Mouse (Mus musculus): ENCODE results near the gene Krt80. TPM values are rescaled to one million over a fixed set of nuclear protein-coding genes. Genes with fewer than 3 reads are reported as not detected.

Krt80 gene
- not detected in 2 replicates for polyA plus RNA-seq (2014; fragmentation: Nextera tagmentation; extraction: Ambion mirVana)

GRCm38 (mm10) chr15:101370101-101370911, at the start of gene Krt80:
Gene Krt80 (minus strand): TSS chr15:101370162.
- Histone ChIP-seq H3K4me3 (replicated peaks; ENCODE audit: low read depth, low read length) (no peak within 1 kb of the TSS), H3K9me3 (ENCODE audit: control insufficient read depth, low read length) (no peaks in the 10 kb centered on the region), H3K36me3 (ENCODE audit: control insufficient read depth, insufficient read depth, low read length) (no peaks in the 10 kb centered on the region), H3K4me2 (ENCODE audit: low read length) (no peak within 1 kb of the TSS), H3K9ac (replicated peaks; ENCODE audit: low read length) (no peak within 1 kb of the TSS), H3K27me3 (ENCODE audit: control insufficient read depth, insufficient read depth, low read length) (no peaks in the 10 kb centered on the region), H3K27ac (replicated peaks; ENCODE audit: low read depth, low read length) (no peak within 1 kb of the TSS), H3K4me1 (ENCODE audit: control insufficient read depth, insufficient read depth, low read length) (no peaks in the 10 kb centered on the region)
- DNase-seq = peak; percentile 23
- no peak for ATAC-seq (ENCODE audit: low FRiP score, low TSS enrichment)
- WGBS = 63% methylated on average over 22 of the region's 22 CpGs

GRCm38 (mm10) chr15:101418950-101419349, 49.0 kb upstream of the Krt80 start:
- Histone ChIP-seq H3K9me3 (ENCODE audit: control insufficient read depth, low read length) (no peaks in the 10 kb centered on the region), H3K4me1 (ENCODE audit: control insufficient read depth, insufficient read depth, low read length) (no peaks in the 10 kb centered on the region), H3K4me2 (ENCODE audit: low read length) (no peak overlapping the region), H3K27me3 (ENCODE audit: control insufficient read depth, insufficient read depth, low read length) (no peaks in the 10 kb centered on the region), H3K9ac (replicated peaks; ENCODE audit: low read length) (no peak overlapping the region), H3K4me3 (replicated peaks; ENCODE audit: low read depth, low read length) (no peak overlapping the region), H3K36me3 (ENCODE audit: control insufficient read depth, insufficient read depth, low read length) (no peaks in the 10 kb centered on the region), H3K27ac (replicated peaks; ENCODE audit: low read depth, low read length) (no peak overlapping the region)
- ATAC-seq (ENCODE audit: low FRiP score, low TSS enrichment) (no peak), DNase-seq (no peak)
- WGBS = 88% methylated on average over 4 of the region's 4 CpGs

- H3K27me3 ChIP-seq (ENCODE audit: control insufficient read depth, insufficient read depth, low read length) = peaks cover 9% of the 10 kb centered on the region
- no peak overlapping the region for H3K27ac ChIP-seq (replicated peaks; ENCODE audit: low read depth, low read length)
- no peak for DNase-seq
- no peak for ATAC-seq (ENCODE audit: low FRiP score, low TSS enrichment)
- H3K9ac ChIP-seq (replicated peaks; ENCODE audit: low read length) = no peak overlapping the region
- H3K9me3 ChIP-seq (ENCODE audit: control insufficient read depth, low read length) = no peaks in the 10 kb centered on the region
- no peaks in the 10 kb centered on the region for H3K4me1 ChIP-seq (ENCODE audit: control insufficient read depth, insufficient read depth, low read length)
- WGBS = 46% methylated on average over 11 of the region's 11 CpGs
- no peak overlapping the region for H3K4me3 ChIP-seq (replicated peaks; ENCODE audit: low read depth, low read length)
- no peak overlapping the region for H3K4me2 ChIP-seq (ENCODE audit: low read length)
- H3K36me3 ChIP-seq (ENCODE audit: control insufficient read depth, insufficient read depth, low read length) = no peaks in the 10 kb centered on the region
Measured at GRCm38 (mm10) chr15:101414807-101415565, 45.0 kb upstream of the Krt80 start.

- Histone ChIP-seq H3K27me3 (ENCODE audit: control insufficient read depth, insufficient read depth, low read length) (peaks cover 9% of the 10 kb centered on the region), H3K36me3 (ENCODE audit: control insufficient read depth, insufficient read depth, low read length) (no peaks in the 10 kb centered on the region), H3K9ac (replicated peaks; ENCODE audit: low read length) (no peak overlapping the region), H3K9me3 (ENCODE audit: control insufficient read depth, low read length) (no peaks in the 10 kb centered on the region), H3K4me1 (ENCODE audit: control insufficient read depth, insufficient read depth, low read length) (no peaks in the 10 kb centered on the region), H3K4me3 (replicated peaks; ENCODE audit: low read depth, low read length) (no peak overlapping the region), H3K27ac (replicated peaks; ENCODE audit: low read depth, low read length) (no peak overlapping the region), H3K4me2 (ENCODE audit: low read length) (no peak overlapping the region)
- no peak for ATAC-seq (ENCODE audit: low FRiP score, low TSS enrichment)
- no peak for DNase-seq
- WGBS = 57% methylated on average over 7 of the region's 7 CpGs
Measured at GRCm38 (mm10) chr15:101413916-101414635, 44.1 kb upstream of the Krt80 start.

- WGBS = 22% methylated on average over 31 of the region's 31 CpGs
- H3K9ac ChIP-seq (replicated peaks; ENCODE audit: low read length) = no peak overlapping the region
Measured at GRCm38 (mm10) chr15:101412188-101412587, 42.2 kb upstream of the Krt80 start.

GRCm38 (mm10) chr15:101410775-101411174, 40.8 kb upstream of the Krt80 start, which contains the start of gene Krt7:
Gene Krt7 (plus strand): TSS chr15:101411043.
- H3K4me2 ChIP-seq (ENCODE audit: low read length) = no peak within 1 kb of the TSS
- no peak within 1 kb of the TSS for H3K27ac ChIP-seq (replicated peaks; ENCODE audit: low read depth, low read length)
- WGBS = 57% methylated on average over 2 of the region's 2 CpGs
- H3K4me1 ChIP-seq (ENCODE audit: control insufficient read depth, insufficient read depth, low read length) = no peaks in the 10 kb centered on the region
- H3K9ac ChIP-seq (replicated peaks; ENCODE audit: low read length) = no peak within 1 kb of the TSS
- DNase-seq (no peak), ATAC-seq (ENCODE audit: low FRiP score, low TSS enrichment) (no peak)
- no peaks in the 10 kb centered on the region for H3K9me3 ChIP-seq (ENCODE audit: control insufficient read depth, low read length)
- H3K27me3 ChIP-seq (ENCODE audit: control insufficient read depth, insufficient read depth, low read length) = peaks cover 9% of the 10 kb centered on the region
- no peaks in the 10 kb centered on the region for H3K36me3 ChIP-seq (ENCODE audit: control insufficient read depth, insufficient read depth, low read length)
- no peak within 1 kb of the TSS for H3K4me3 ChIP-seq (replicated peaks; ENCODE audit: low read depth, low read length)

More at GRCm38 (mm10) chr15:101412188-101412587, 42.2 kb upstream of the Krt80 start:
- ATAC-seq (ENCODE audit: low FRiP score, low TSS enrichment) (no peak), DNase-seq (no peak)
- no peaks in the 10 kb centered on the region for H3K36me3 ChIP-seq (ENCODE audit: control insufficient read depth, insufficient read depth, low read length)
- no peak overlapping the region for H3K4me2 ChIP-seq (ENCODE audit: low read length)
- H3K4me3 ChIP-seq (replicated peaks; ENCODE audit: low read depth, low read length) = no peak overlapping the region
- peaks cover 9% of the 10 kb centered on the region for H3K27me3 ChIP-seq (ENCODE audit: control insufficient read depth, insufficient read depth, low read length)
- no peak overlapping the region for H3K27ac ChIP-seq (replicated peaks; ENCODE audit: low read depth, low read length)
- no peaks in the 10 kb centered on the region for H3K9me3 ChIP-seq (ENCODE audit: control insufficient read depth, low read length)
- no peaks in the 10 kb centered on the region for H3K4me1 ChIP-seq (ENCODE audit: control insufficient read depth, insufficient read depth, low read length)

GRCm38 (mm10) chr15:101398269-101398668, 28.3 kb upstream of the Krt80 start:
- no peak overlapping the region for H3K9ac ChIP-seq (replicated peaks; ENCODE audit: low read length)
- H3K27ac ChIP-seq (replicated peaks; ENCODE audit: low read depth, low read length) = no peak overlapping the region
- no peaks in the 10 kb centered on the region for H3K36me3 ChIP-seq (ENCODE audit: control insufficient read depth, insufficient read depth, low read length)
- DNase-seq = no peak
- no peak for ATAC-seq (ENCODE audit: low FRiP score, low TSS enrichment)
- H3K9me3 ChIP-seq (ENCODE audit: control insufficient read depth, low read length) = no peaks in the 10 kb centered on the region
- no peaks in the 10 kb centered on the region for H3K27me3 ChIP-seq (ENCODE audit: control insufficient read depth, insufficient read depth, low read length)
- WGBS = 87% methylated on average over 8 of the region's 8 CpGs
- no peak overlapping the region for H3K4me2 ChIP-seq (ENCODE audit: low read length)
- no peak overlapping the region for H3K4me3 ChIP-seq (replicated peaks; ENCODE audit: low read depth, low read length)
- H3K4me1 ChIP-seq (ENCODE audit: control insufficient read depth, insufficient read depth, low read length) = no peaks in the 10 kb centered on the region

- no peak overlapping the region for H3K9ac ChIP-seq (replicated peaks; ENCODE audit: low read length)
- DNase-seq (no peak), ATAC-seq (ENCODE audit: low FRiP score, low TSS enrichment) (no peak)
- H3K4me2 ChIP-seq (ENCODE audit: low read length) = no peak overlapping the region
- no peaks in the 10 kb centered on the region for H3K4me1 ChIP-seq (ENCODE audit: control insufficient read depth, insufficient read depth, low read length)
- no peak overlapping the region for H3K27ac ChIP-seq (replicated peaks; ENCODE audit: low read depth, low read length)
- H3K27me3 ChIP-seq (ENCODE audit: control insufficient read depth, insufficient read depth, low read length) = no peaks in the 10 kb centered on the region
- no peaks in the 10 kb centered on the region for H3K9me3 ChIP-seq (ENCODE audit: control insufficient read depth, low read length)
- no peaks in the 10 kb centered on the region for H3K36me3 ChIP-seq (ENCODE audit: control insufficient read depth, insufficient read depth, low read length)
- 93% methylated on average over 2 of the region's 2 CpGs for WGBS
- H3K4me3 ChIP-seq (replicated peaks; ENCODE audit: low read depth, low read length) = no peak overlapping the region
Measured at GRCm38 (mm10) chr15:101397683-101398082, 27.7 kb upstream of the Krt80 start.
